In the genomic region with DNA sequence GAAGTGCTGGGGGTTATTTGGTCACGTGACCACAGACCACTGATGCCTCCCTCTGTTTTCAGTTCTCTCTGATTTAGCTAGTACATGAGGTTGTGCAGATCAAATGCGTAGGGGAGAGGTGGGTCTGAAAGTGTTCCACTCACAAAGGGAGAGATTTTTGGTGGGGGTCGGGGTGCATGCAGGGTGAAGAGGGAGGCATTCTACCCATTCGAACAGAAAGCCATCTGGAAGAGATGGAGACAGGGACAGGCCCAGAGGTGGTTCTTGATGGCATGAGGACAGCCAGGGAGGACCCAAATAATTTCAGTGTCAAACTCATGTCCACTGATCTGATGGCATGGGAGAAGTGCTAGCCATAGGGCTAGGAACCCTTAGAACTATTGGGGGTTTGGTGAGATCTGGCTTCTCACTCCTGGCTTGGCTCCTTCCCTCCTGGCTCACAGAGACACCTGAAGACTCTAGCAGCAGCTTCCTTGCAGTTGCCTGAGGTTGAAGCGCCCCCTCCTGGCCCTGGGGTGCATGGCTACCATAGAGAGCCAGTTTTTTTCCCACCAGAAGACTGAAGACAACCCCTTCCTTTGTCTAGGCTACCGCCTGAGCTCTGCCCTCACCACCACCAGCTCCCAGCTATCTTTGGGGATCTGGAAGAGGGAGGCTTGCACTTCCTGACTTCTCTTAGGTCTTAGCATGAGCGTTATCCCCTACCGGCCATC, we compare ENCODE assay signal across 9 mouse cellular contexts.
DNase-seq lines count a peak whose midpoint lies in the region; ATAC-seq and TF ChIP-seq lines count a peak whose summit lies in the region.
"Had no signal": no experiment of that assay in that cellular context is flagged by ENCODE, and none has a peak within 500 bp of the region (broad histone marks: within the 10 kb centered on the region; RNA-seq: fewer than 3 reads in every experiment).

No protein-coding gene starts in this region.

- no peaks in the 10 kb centered on the region for H3K4me1 ChIP-seq in MEL (ENCODE audit: control insufficient read depth in 1 of 2, insufficient read depth in 2 of 2, low read length in 2 of 2)
- no peaks in the 10 kb centered on the region for H3K4me1 ChIP-seq in forebrain, embryonic 14.5 days (ENCODE audit: control insufficient read depth, insufficient read depth, low read length)
- no peaks in the 10 kb centered on the region for H3K4me1 ChIP-seq in lung, postnatal 0 days (ENCODE audit: insufficient read depth, low read depth, low read length)
- H3K4me1 ChIP-seq: heart, embryonic 15.5 days had no signal

- H3K9me3 ChIP-seq in MEL (replicated peaks; ENCODE audit: insufficient read depth, low read length): no peaks in the 10 kb centered on the region
- H3K9me3 ChIP-seq in forebrain, embryonic 14.5 days (replicated peaks; ENCODE audit: control insufficient read depth, low read length): no peaks in the 10 kb centered on the region
- H3K9me3 ChIP-seq in lung, postnatal 0 days (ENCODE audit: low read length): no peaks in the 10 kb centered on the region
- H3K9me3 ChIP-seq: heart, embryonic 15.5 days had no signal

- no peak overlapping the region for H3K27ac ChIP-seq in MEL (ENCODE audit: control insufficient read depth, low read depth, low read length)
- H3K27ac ChIP-seq in forebrain, embryonic 14.5 days (ENCODE audit: low read depth, low read length): no peak overlapping the region
- no peak overlapping the region for H3K27ac ChIP-seq in layer of hippocampus, adult 2 months
- no peak overlapping the region for H3K27ac ChIP-seq in lung, postnatal 0 days (ENCODE audit: low read length)
- H3K27ac ChIP-seq: heart, embryonic 15.5 days had no signal

- no peak for TF ChIP-seq EP300 in MEL (IDR thresholded peaks at IDR 0.05; ENCODE audit: low read depth in 1 of 2, low read length in 2 of 2)
- no peak for TF ChIP-seq EP300 in lung, postnatal 0 days (IDR thresholded peaks at IDR 0.05)

- 38% methylated on average over 8 of the region's 8 CpGs for WGBS in forebrain, embryonic 14.5 days
- WGBS in lung, postnatal 0 days: 37% methylated on average over 8 of the region's 8 CpGs

- peak; percentile 1 for DNase-seq in MEL (ENCODE audit: low read depth, low spot score)
- DNase-seq in cerebellum, adult 11 months: peak; percentile 24
- peak; percentile 74 for DNase-seq in forebrain, embryonic 14.5 days (ENCODE audit: low spot score)
- peak; percentile 85 for DNase-seq in heart, postnatal 4 days
- peak; percentile 78 to 87 for DNase-seq in layer of hippocampus, adult 2 months (ENCODE audit: low spot score in 2 of 2)
- DNase-seq in lung, postnatal 0 days (ENCODE audit: low spot score): peak; percentile 55
- DNase-seq in retina, postnatal 1 day: peak; percentile 78
- DNase-seq in thymus, postnatal 36 days: peak; percentile 33 to 43

- no peak overlapping the region for H3K4me2 ChIP-seq in forebrain, embryonic 14.5 days (ENCODE audit: low read length)
- no peak overlapping the region for H3K4me2 ChIP-seq in lung, postnatal 0 days (replicated peaks; ENCODE audit: low read depth, low read length)
- H3K4me2 ChIP-seq: heart, embryonic 15.5 days had no signal

- H3K27me3 ChIP-seq in MEL (ENCODE audit: control insufficient read depth in 1 of 2, insufficient read depth in 2 of 2, low read length in 2 of 2): no peaks in the 10 kb centered on the region
- H3K27me3 ChIP-seq in forebrain, embryonic 14.5 days (replicated peaks; ENCODE audit: control insufficient read depth, insufficient read depth, low read length): no peaks in the 10 kb centered on the region
- H3K27me3 ChIP-seq in lung, postnatal 0 days (replicated peaks; ENCODE audit: insufficient read depth, low read length): no peaks in the 10 kb centered on the region
- H3K27me3 ChIP-seq: heart, embryonic 15.5 days had no signal

- no peak overlapping the region for H3K4me3 ChIP-seq in MEL (ENCODE audit: control insufficient read depth in 1 of 2, insufficient read depth in 1 of 2, low read depth in 2 of 2, low read length in 2 of 2)
- no peak overlapping the region for H3K4me3 ChIP-seq in forebrain, embryonic 14.5 days (ENCODE audit: low read depth, low read length)
- no peak overlapping the region for H3K4me3 ChIP-seq in layer of hippocampus, adult 2 months
- no peak overlapping the region for H3K4me3 ChIP-seq in lung, postnatal 0 days (ENCODE audit: low read depth, low read length)
- H3K4me3 ChIP-seq: heart, embryonic 15.5 days had no signal

- no peaks in the 10 kb centered on the region for H3K36me3 ChIP-seq in MEL (ENCODE audit: control insufficient read depth in 1 of 2, insufficient read depth in 2 of 2, low read length in 2 of 2)
- H3K36me3 ChIP-seq in forebrain, embryonic 14.5 days (ENCODE audit: control insufficient read depth, insufficient read depth, low read length): no peaks in the 10 kb centered on the region
- no peaks in the 10 kb centered on the region for H3K36me3 ChIP-seq in lung, postnatal 0 days (ENCODE audit: insufficient read depth, low read length)
- H3K36me3 ChIP-seq: heart, embryonic 15.5 days had no signal

- peak; percentile 76 for ATAC-seq in forebrain, embryonic 14.5 days
- 0 out of 2 replicates have a peak, but pooled peaks have one; percentile 31 for ATAC-seq in lung, postnatal 0 days

- TF ChIP-seq CTCF in MEL (IDR thresholded peaks at IDR 0.05 in 2 of 3, conservative IDR thresholded peaks at IDR 0.05 in 1 of 3; ENCODE audit: control insufficient read depth in 1 of 3, insufficient read depth in 1 of 3, low read depth in 2 of 3, low read length in 3 of 3, poor library complexity in 1 of 3, severe bottlenecking in 1 of 3): peak; percentile 19 to 53 (median 30); a peak in 4 of 6 replicates
- peak; percentile 99 for TF ChIP-seq CTCF in layer of hippocampus, adult 2 months (conservative IDR thresholded peaks at IDR 0.05)
- TF ChIP-seq CTCF in lung, postnatal 0 days (IDR thresholded peaks at IDR 0.05): peak; percentile 90

- TF ChIP-seq POLR2A in MEL (IDR thresholded peaks at IDR 0.05; ENCODE audit: control insufficient read depth in 1 of 2, insufficient read depth in 1 of 2, low read depth in 1 of 2, low read length in 2 of 2, poor library complexity in 1 of 2): no peak

- TF ChIP-seq RAD21 in MEL (IDR thresholded peaks at IDR 0.05; ENCODE audit: low read depth, low read length): peak; percentile 27

- H3K9ac ChIP-seq in MEL (ENCODE audit: control insufficient read depth, low read depth, low read length, poor library complexity, severe bottlenecking): no peak overlapping the region
- no peak overlapping the region for H3K9ac ChIP-seq in forebrain, embryonic 14.5 days (ENCODE audit: low read length)
- H3K9ac ChIP-seq in lung, postnatal 0 days (replicated peaks; ENCODE audit: low read depth): no peak overlapping the region
- H3K9ac ChIP-seq: heart, embryonic 15.5 days had no signal

- H3K79me2 ChIP-seq in MEL (ENCODE audit: control insufficient read depth, insufficient read depth, low read length, poor library complexity): no peaks in the 10 kb centered on the region

TF ChIP-seq in MEL, 35 proteins besides CTCF, POLR2A, EP300 and RAD21:
- peak; percentile 19; the same call in 1 of the 2 replicates for TF ChIP-seq SMC3 (IDR thresholded peaks at IDR 0.05; ENCODE audit: low read depth, low read length)
- no peak for TF ChIP-seq ELF1 (IDR thresholded peaks at IDR 0.05; ENCODE audit: low read depth, low read length)

Comparison
In these comparisons a context has a peak if more than half of its experiments do, and no peak if none do; other contexts are left out.
1. DNase-seq: peak in every context shown above with its lines; median percentile 85 in heart, postnatal 4 days; 82 in layer of hippocampus, adult 2 months; 78 in retina, postnatal 1 day; 74 in forebrain, embryonic 14.5 days; 55 in lung, postnatal 0 days; 38 in thymus, postnatal 36 days; 24 in cerebellum, adult 11 months; 1 in MEL.
2. CTCF ChIP-seq: peak in every context shown above with its lines; median percentile 99 in layer of hippocampus, adult 2 months; 90 in lung, postnatal 0 days; 30 in MEL.